In genomic region chr16:30604807-30605137, GRCm38 (mm10) we compare ENCODE assay signal across 18 mouse cellular contexts. TPM values are rescaled to one million over a fixed set of nuclear protein-coding genes. Genes with fewer than 3 reads are reported as not detected.
DNase-seq lines count a peak whose midpoint lies in the region; ATAC-seq and TF ChIP-seq lines count a peak whose summit lies in the region.
"Had no signal": no experiment of that assay in that cellular context is flagged by ENCODE, and none has a peak within 500 bp of the region (broad histone marks: within the 10 kb centered on the region; RNA-seq: fewer than 3 reads in every experiment).

No protein-coding gene starts in this region.

- no peak for ATAC-seq in forebrain, embryonic 16.5 days
- no peak for ATAC-seq in intestine, embryonic 14.5 days (replicated peaks; ENCODE audit: low FRiP score, low TSS enrichment, low read depth)
- no peak for ATAC-seq in intestine, postnatal 0 days
- ATAC-seq in heart, embryonic 15.5 days (replicated peaks; ENCODE audit: insufficient number of reproducible peaks, insufficient read depth, low FRiP score, low read depth) = no peak
- ATAC-seq: forebrain, embryonic 15.5 days; intestine, embryonic 15.5 days; liver, embryonic 12.5 days had no signal

- TF ChIP-seq RAD21 in CH12.LX (IDR thresholded peaks at IDR 0.05; ENCODE audit: low read depth, low read length) = no peak

- TF ChIP-seq EP300 in CH12.LX (IDR thresholded peaks at IDR 0.05; ENCODE audit: low read length) = no peak

- in situ Hi-C loops in CH12.LX (cut with MboI; ENCODE audit: low pct_ligation_motif_present, low pct_unique_long_range_greater_than_20kb, low sequenced_read_pairs) = loop anchor here (5.0 to 10.0 kb wide), 2 partner anchors 33 to 70 kb away; no protein-coding TSS in a partner anchor

- no peak overlapping the region for H3K4me2 ChIP-seq in forebrain, embryonic 16.5 days (ENCODE audit: low read length)
- H3K4me2 ChIP-seq in intestine, embryonic 14.5 days (ENCODE audit: low read length) = no peak overlapping the region
- H3K4me2 ChIP-seq in intestine, postnatal 0 days (replicated peaks; ENCODE audit: low read depth) = no peak overlapping the region
- peak overlapping the region; percentile 11 for H3K4me2 ChIP-seq in CH12.LX (ENCODE audit: insufficient read depth, low read depth, poor library complexity, severe bottlenecking)
- peak overlapping the region; percentile 19 for H3K4me2 ChIP-seq in heart, embryonic 15.5 days
- H3K4me2 ChIP-seq: forebrain, embryonic 15.5 days; intestine, embryonic 15.5 days; liver, embryonic 12.5 days had no signal

- no peak for DNase-seq in forebrain, embryonic 10.5 days (ENCODE audit: extremely low spot score, low spot score)
- DNase-seq in intestine, embryonic 14.5 days (ENCODE audit: low spot score) = no peak
- peak; percentile 65 for DNase-seq in CH12.LX (ENCODE audit: extremely low read depth)
- no peak for DNase-seq in cerebellum, postnatal 25 days
- no peak for DNase-seq in layer of hippocampus, postnatal 10 days (ENCODE audit: low spot score in 2 of 2)
- DNase-seq: cerebellum, adult 8-10 months; gastrocnemius, postnatal 10 days; kidney, postnatal 14 days; layer of hippocampus, adult 9-11 months; midbrain, embryonic 14.5 days; thymus, postnatal 4 days had no signal

- H3K4me1 ChIP-seq in forebrain, embryonic 10.5 days = peaks cover 67% of the 10 kb centered on the region
- H3K4me1 ChIP-seq in forebrain, embryonic 16.5 days (replicated peaks; ENCODE audit: control insufficient read depth, insufficient read depth, low read length) = peaks cover 28% of the 10 kb centered on the region
- H3K4me1 ChIP-seq in intestine, embryonic 14.5 days (replicated peaks; ENCODE audit: control insufficient read depth, insufficient read depth, low read length) = peaks cover 32% of the 10 kb centered on the region
- H3K4me1 ChIP-seq in intestine, postnatal 0 days (replicated peaks; ENCODE audit: control insufficient read depth, insufficient read depth, low read length) = no peaks in the 10 kb centered on the region
- H3K4me1 ChIP-seq in CH12.LX (ENCODE audit: control insufficient read depth in 1 of 2, insufficient read depth in 2 of 2) = peaks cover 33 to 70% of the 10 kb centered on the region in 2 experiments
- H3K4me1 ChIP-seq in heart, embryonic 15.5 days (replicated peaks) = peaks cover 44% of the 10 kb centered on the region

- WGBS in forebrain, embryonic 10.5 days = 89% methylated on average over 7 of the region's 7 CpGs
- 73% methylated on average over 7 of the region's 7 CpGs for WGBS in forebrain, embryonic 16.5 days
- 77% methylated on average over 7 of the region's 7 CpGs for WGBS in intestine, embryonic 14.5 days
- 75% methylated on average over 7 of the region's 7 CpGs for WGBS in intestine, postnatal 0 days
- 53% methylated on average over 7 of the region's 7 CpGs for WGBS in heart, embryonic 15.5 days

- TF ChIP-seq POLR2A in CH12.LX (IDR thresholded peaks at IDR 0.05; ENCODE audit: low read depth, low read length) = no peak

- no peaks in the 10 kb centered on the region for H3K9me3 ChIP-seq in forebrain, embryonic 10.5 days
- peaks cover 2% of the 10 kb centered on the region; the same call in 1 of the 2 replicates for H3K9me3 ChIP-seq in forebrain, embryonic 16.5 days (ENCODE audit: control insufficient read depth, low read length)
- H3K9me3 ChIP-seq in intestine, embryonic 14.5 days (ENCODE audit: control insufficient read depth, low read length) = no peaks in the 10 kb centered on the region
- H3K9me3 ChIP-seq in intestine, postnatal 0 days (ENCODE audit: control insufficient read depth) = no peaks in the 10 kb centered on the region
- H3K9me3 ChIP-seq in CH12.LX (replicated peaks; ENCODE audit: low read length) = no peaks in the 10 kb centered on the region
- no peaks in the 10 kb centered on the region for H3K9me3 ChIP-seq in heart, embryonic 15.5 days (replicated peaks)
- H3K9me3 ChIP-seq: forebrain, embryonic 15.5 days; intestine, embryonic 15.5 days; liver, embryonic 12.5 days had no signal

- peaks cover 36% of the 10 kb centered on the region for H3K79me2 ChIP-seq in CH12.LX (replicated peaks; ENCODE audit: control insufficient read depth, extremely low read depth, insufficient read depth, poor library complexity, severe bottlenecking)

- H3K36me3 ChIP-seq in forebrain, embryonic 10.5 days (replicated peaks) = no peaks in the 10 kb centered on the region
- no peaks in the 10 kb centered on the region for H3K36me3 ChIP-seq in forebrain, embryonic 16.5 days (ENCODE audit: control insufficient read depth, insufficient read depth)
- no peaks in the 10 kb centered on the region for H3K36me3 ChIP-seq in intestine, embryonic 14.5 days (ENCODE audit: control insufficient read depth, insufficient read depth, low read length)
- H3K36me3 ChIP-seq in intestine, postnatal 0 days (ENCODE audit: control insufficient read depth, insufficient read depth) = no peaks in the 10 kb centered on the region
- peaks cover 14 to 34% of the 10 kb centered on the region in 2 experiments for H3K36me3 ChIP-seq in CH12.LX (replicated peaks in 1 of 2; ENCODE audit: control insufficient read depth in 1 of 2, insufficient read depth in 1 of 2, low read length in 1 of 2)
- H3K36me3 ChIP-seq in heart, embryonic 15.5 days = no peaks in the 10 kb centered on the region
- H3K36me3 ChIP-seq: forebrain, embryonic 15.5 days; intestine, embryonic 15.5 days; liver, embryonic 12.5 days had no signal

- H3K27ac ChIP-seq in forebrain, embryonic 10.5 days = peak overlapping the region; percentile 56
- no peak overlapping the region for H3K27ac ChIP-seq in forebrain, embryonic 16.5 days (ENCODE audit: low read length)
- 0 out of 2 replicates have a peak overlapping the region, but pooled peaks have one; percentile 16 for H3K27ac ChIP-seq in intestine, embryonic 14.5 days (ENCODE audit: low read depth)
- no peak overlapping the region for H3K27ac ChIP-seq in intestine, postnatal 0 days (ENCODE audit: low read depth, low read length)
- peak overlapping the region; percentile 90 for H3K27ac ChIP-seq in CH12.LX (ENCODE audit: insufficient read depth, low read depth)
- peak overlapping the region; percentile 33; the same call in 1 of the 2 replicates for H3K27ac ChIP-seq in heart, embryonic 15.5 days
- H3K27ac ChIP-seq: forebrain, embryonic 15.5 days; intestine, embryonic 15.5 days; liver, embryonic 12.5 days; macrophage had no signal

- no peak overlapping the region for H3K4me3 ChIP-seq in forebrain, embryonic 10.5 days
- no peak overlapping the region for H3K4me3 ChIP-seq in forebrain, embryonic 16.5 days (replicated peaks; ENCODE audit: low read length)
- H3K4me3 ChIP-seq in intestine, embryonic 14.5 days (ENCODE audit: low read depth, low read length) = no peak overlapping the region
- no peak overlapping the region for H3K4me3 ChIP-seq in intestine, postnatal 0 days (ENCODE audit: low read depth, low read length)
- H3K4me3 ChIP-seq in CH12.LX (replicated peaks in 1 of 3; ENCODE audit: low read depth in 2 of 3, low read length in 2 of 3, poor library complexity in 1 of 3) = peak overlapping the region in 2 of 3 experiments; percentile 36 to 39
- no peak overlapping the region for H3K4me3 ChIP-seq in heart, embryonic 15.5 days
- H3K4me3 ChIP-seq: forebrain, embryonic 15.5 days; intestine, embryonic 15.5 days; liver, embryonic 12.5 days had no signal

- no peak for TF ChIP-seq CTCF in intestine, postnatal 0 days (IDR thresholded peaks at IDR 0.05; ENCODE audit: low read depth)
- TF ChIP-seq CTCF in CH12.LX (conservative IDR thresholded peaks at IDR 0.05 in 1 of 2, IDR thresholded peaks at IDR 0.05 in 1 of 2; ENCODE audit: low read depth in 2 of 2, low read length in 2 of 2) = no peak

- dilution Hi-C loops in CH12.LX (cut with MboI; ENCODE audit: extremely low pct_ligation_motif_present, extremely low pct_unique_long_range_greater_than_20kb, low sequenced_read_pairs) = no loop called here

- H3K9ac ChIP-seq in forebrain, embryonic 16.5 days (replicated peaks; ENCODE audit: low read depth, low read length) = no peak overlapping the region
- no peak overlapping the region for H3K9ac ChIP-seq in intestine, embryonic 14.5 days (ENCODE audit: low read length)
- H3K9ac ChIP-seq in intestine, postnatal 0 days (ENCODE audit: low read depth, low read length) = no peak overlapping the region
- 0 out of 2 replicates have a peak overlapping the region, but pooled peaks have one; percentile 3 for H3K9ac ChIP-seq in CH12.LX (ENCODE audit: insufficient read depth, low read depth)
- no peak overlapping the region for H3K9ac ChIP-seq in heart, embryonic 15.5 days
- H3K9ac ChIP-seq: forebrain, embryonic 15.5 days; intestine, embryonic 15.5 days; liver, embryonic 12.5 days had no signal

- peaks cover 36% of the 10 kb centered on the region for H3K27me3 ChIP-seq in forebrain, embryonic 10.5 days (ENCODE audit: poor library complexity, severe bottlenecking)
- peaks cover 20% of the 10 kb centered on the region for H3K27me3 ChIP-seq in forebrain, embryonic 16.5 days (replicated peaks; ENCODE audit: control insufficient read depth, insufficient read depth, low read length)
- H3K27me3 ChIP-seq in intestine, embryonic 14.5 days (replicated peaks; ENCODE audit: control insufficient read depth, insufficient read depth, low read length) = no peaks in the 10 kb centered on the region
- peaks cover 19% of the 10 kb centered on the region for H3K27me3 ChIP-seq in intestine, postnatal 0 days (replicated peaks; ENCODE audit: control insufficient read depth, insufficient read depth, low read length)
- H3K27me3 ChIP-seq in CH12.LX (replicated peaks) = no peaks in the 10 kb centered on the region
- no peaks in the 10 kb centered on the region for H3K27me3 ChIP-seq in heart, embryonic 15.5 days

RNA-seq across cellular contexts. Expression of gene Fam43a, which starts 5.2 kb away (rescaled TPM):
- polyA plus RNA-seq in forebrain, embryonic 10.5 days (2016; fragmentation: Nextera tagmentation; extraction: Ambion mirVana) = 13.8 and 14.7 TPM in 2 replicates
- 11.3 and 12.4 TPM in 2 replicates for polyA plus RNA-seq in forebrain, embryonic 16.5 days (2015; fragmentation: Nextera tagmentation; extraction: Ambion mirVana)
- 5.9 and 6.8 TPM in 2 replicates for polyA plus RNA-seq in intestine, embryonic 14.5 days (2014; fragmentation: Nextera tagmentation; extraction: Ambion mirVana)
- polyA plus RNA-seq in intestine, postnatal 0 days (2015; fragmentation: Nextera tagmentation; extraction: Ambion mirVana) = 5.6 and 5.9 TPM in 2 replicates
- total RNA-seq in CH12.LX (2012; rRNA removed) (82.2 and 106 TPM in 2 replicates), CH12.LX (2014; rRNA removed) (77.1 and 82.1 TPM in 2 replicates)
- 106 and 121 TPM in 2 replicates for polyA plus RNA-seq in CH12.LX (2012; ENCODE audit: insufficient read length, low read depth)
- 17.5 and 20.5 TPM in 2 replicates for polyA plus RNA-seq in heart, embryonic 15.5 days (2015; fragmentation: Nextera tagmentation; extraction: Ambion mirVana)
- total RNA-seq in layer of hippocampus, postnatal 10 days (2021) = 10 to 100 TPM; 14.8 to 16.9 TPM

RNA-seq across cellular contexts. Expression of gene Lsg1, which starts 17.4 kb away (rescaled TPM):
- 86.6 and 87.4 TPM in 2 replicates for polyA plus RNA-seq in forebrain, embryonic 10.5 days (2016; fragmentation: Nextera tagmentation; extraction: Ambion mirVana)
- polyA plus RNA-seq in forebrain, embryonic 16.5 days (2015; fragmentation: Nextera tagmentation; extraction: Ambion mirVana) = 61.1 and 63.1 TPM in 2 replicates
- polyA plus RNA-seq in intestine, embryonic 14.5 days (2014; fragmentation: Nextera tagmentation; extraction: Ambion mirVana) = 69.4 and 70.3 TPM in 2 replicates
- 23.1 and 24.5 TPM in 2 replicates for polyA plus RNA-seq in intestine, postnatal 0 days (2015; fragmentation: Nextera tagmentation; extraction: Ambion mirVana)
- total RNA-seq in CH12.LX (2012; rRNA removed) (58.4 and 70.8 TPM in 2 replicates), CH12.LX (2014; rRNA removed) (94.7 and 106 TPM in 2 replicates)
- 189 and 261 TPM in 2 replicates for polyA plus RNA-seq in CH12.LX (2012; ENCODE audit: insufficient read length, low read depth)
- polyA plus RNA-seq in heart, embryonic 15.5 days (2015; fragmentation: Nextera tagmentation; extraction: Ambion mirVana) = 34.8 and 36.2 TPM in 2 replicates
- total RNA-seq in layer of hippocampus, postnatal 10 days (2021) = 10 to 100 TPM; 24.4 to 25.6 TPM

RNA-seq across cellular contexts. Expression of gene Tmem44, which starts 54.1 kb away (rescaled TPM):
- 18.8 and 19.9 TPM in 2 replicates for polyA plus RNA-seq in forebrain, embryonic 10.5 days (2016; fragmentation: Nextera tagmentation; extraction: Ambion mirVana)
- polyA plus RNA-seq in forebrain, embryonic 16.5 days (2015; fragmentation: Nextera tagmentation; extraction: Ambion mirVana) = 92.5 and 106 TPM in 2 replicates
- 15.0 and 15.6 TPM in 2 replicates for polyA plus RNA-seq in intestine, embryonic 14.5 days (2014; fragmentation: Nextera tagmentation; extraction: Ambion mirVana)
- 2.9 and 3.1 TPM in 2 replicates for polyA plus RNA-seq in intestine, postnatal 0 days (2015; fragmentation: Nextera tagmentation; extraction: Ambion mirVana)
- total RNA-seq in CH12.LX (2012; rRNA removed) = 0.38 and 0.51 TPM in 2 replicates
- total RNA-seq in CH12.LX (2014; rRNA removed) = 0.07 and 0.16 TPM in 2 replicates
- polyA plus RNA-seq in CH12.LX (2012; ENCODE audit: insufficient read length, low read depth) = 0.70 and 0.78 TPM in 2 replicates
- polyA plus RNA-seq in heart, embryonic 15.5 days (2015; fragmentation: Nextera tagmentation; extraction: Ambion mirVana) = 19.3 and 22.2 TPM in 2 replicates
- total RNA-seq in layer of hippocampus, postnatal 10 days (2021) = 10 to 100 TPM; 55.9 to 61.6 TPM
- polyA plus RNA-seq: macrophage had no signal

Comparison
In these comparisons a context has a peak if more than half of its experiments do, and no peak if none do; other contexts are left out.
1. H3K27ac ChIP-seq: peak in forebrain, embryonic 10.5 days (single experiment), intestine, embryonic 14.5 days (single experiment), CH12.LX (single experiment) and heart, embryonic 15.5 days (single experiment); none in forebrain, embryonic 16.5 days (single experiment) and intestine, postnatal 0 days (single experiment).
2. H3K4me3 ChIP-seq: peak in CH12.LX (2 of 3); none in forebrain, embryonic 10.5 days (single experiment), forebrain, embryonic 16.5 days (single experiment), intestine, embryonic 14.5 days (single experiment), intestine, postnatal 0 days (single experiment) and heart, embryonic 15.5 days (single experiment).
3. H3K4me2 ChIP-seq: peak in CH12.LX (single experiment) and heart, embryonic 15.5 days (single experiment); none in forebrain, embryonic 16.5 days (single experiment), intestine, embryonic 14.5 days (single experiment) and intestine, postnatal 0 days (single experiment).